Mouse (Mus musculus): Measurements from ENCODE around the gene Syt2. TPM values are rescaled to one million over a fixed set of nuclear protein-coding genes. Genes with fewer than 3 reads are reported as not detected.

The Syt2 gene
- polyA plus RNA-seq, 1 experiment from 2014 or later: 4.1 TPM

GRCm38 (mm10) chr1:134703232-134703631 lies 56.8 kb downstream of the Syt2 start:
- no peak overlapping the region for H3K4me2 ChIP-seq (ENCODE audit: low read length)
- no peak overlapping the region for H3K9ac ChIP-seq (ENCODE audit: low read depth, low read length)
- no peaks in the 10 kb centered on the region for H3K36me3 ChIP-seq (ENCODE audit: control insufficient read depth, insufficient read depth, low read length)
- no peak overlapping the region for H3K27ac ChIP-seq (ENCODE audit: low read length)
- H3K27me3 ChIP-seq (ENCODE audit: control insufficient read depth, insufficient read depth, low read depth, low read length): peaks cover 5% of the 10 kb centered on the region; the same call in 1 of the 2 replicates
- H3K9me3 ChIP-seq (replicated peaks; ENCODE audit: control insufficient read depth, low read length, poor library complexity, severe bottlenecking): no peaks in the 10 kb centered on the region
- H3K4me3 ChIP-seq (ENCODE audit: low read depth, low read length): no peak overlapping the region
- no peak for ATAC-seq
- 100% methylated on average over 2 of the region's 2 CpGs for WGBS
- peaks cover 4% of the 10 kb centered on the region; the same call in 1 of the 2 replicates for H3K4me1 ChIP-seq (ENCODE audit: control insufficient read depth, insufficient read depth, low read length)

DNA sequence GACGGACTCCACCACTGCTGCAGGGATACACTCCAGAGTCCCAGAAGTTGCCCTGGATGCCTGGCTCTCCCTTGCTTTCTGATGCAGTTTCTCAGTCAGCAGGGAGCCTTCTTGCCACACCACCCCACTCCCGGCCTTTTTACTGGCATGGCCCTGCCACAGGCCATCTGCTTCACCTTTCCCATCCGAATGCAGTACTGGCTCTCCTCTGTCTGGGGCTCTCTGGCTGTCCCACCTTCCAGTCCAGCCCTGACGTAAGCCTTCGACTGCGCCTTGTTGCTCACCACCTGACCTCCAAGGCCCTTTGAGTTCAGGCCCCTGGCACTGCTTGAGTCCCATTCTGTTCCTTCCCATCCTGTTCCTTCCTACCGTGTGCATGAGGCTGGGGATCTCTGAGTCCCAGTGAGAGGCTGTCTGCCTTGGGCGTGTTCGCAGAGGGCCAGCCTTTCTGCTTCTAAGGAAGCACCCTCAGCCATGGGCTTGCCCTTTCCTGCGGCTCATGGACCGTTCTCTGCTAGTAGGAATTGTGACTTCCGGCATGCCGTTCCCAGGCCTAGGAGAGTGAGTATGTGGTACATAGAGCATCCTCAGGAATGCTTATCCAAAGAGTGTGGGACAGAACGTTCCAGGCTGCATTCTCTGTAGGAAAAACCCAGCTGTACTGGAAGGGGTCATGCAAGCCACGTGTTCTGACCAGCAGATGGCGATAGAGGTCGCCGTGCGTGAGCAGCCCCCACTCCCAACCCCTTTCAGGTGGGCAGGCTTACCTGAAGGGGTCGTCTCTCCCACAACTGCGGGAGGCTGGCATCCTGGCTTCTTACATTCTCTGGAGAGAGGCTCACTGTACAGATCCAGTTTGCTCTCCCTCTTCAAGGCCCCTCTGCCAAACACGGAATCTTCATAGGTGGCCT lies 58.2 kb downstream of the Syt2 start:
- peaks cover 15% of the 10 kb centered on the region for H3K4me1 ChIP-seq (ENCODE audit: control insufficient read depth, insufficient read depth, low read length)
- no peaks in the 10 kb centered on the region for H3K9me3 ChIP-seq (replicated peaks; ENCODE audit: control insufficient read depth, low read length, poor library complexity, severe bottlenecking)
- peaks cover 5% of the 10 kb centered on the region; the same call in 1 of the 2 replicates for H3K27me3 ChIP-seq (ENCODE audit: control insufficient read depth, insufficient read depth, low read depth, low read length)
- no peak for ATAC-seq
- 36% methylated on average over 22 of the region's 22 CpGs for WGBS
- H3K27ac ChIP-seq (ENCODE audit: low read length): no peak overlapping the region
- no peak overlapping the region for H3K4me3 ChIP-seq (ENCODE audit: low read depth, low read length)
- no peak overlapping the region for H3K4me2 ChIP-seq (ENCODE audit: low read length)
- no peaks in the 10 kb centered on the region for H3K36me3 ChIP-seq (ENCODE audit: control insufficient read depth, insufficient read depth, low read length)
- H3K9ac ChIP-seq (ENCODE audit: low read depth, low read length): no peak overlapping the region

GRCm38 (mm10) chr1:134706549-134706948 lies 60.1 kb downstream of the Syt2 start:
- ATAC-seq: no peak
- peaks cover 8% of the 10 kb centered on the region; the same call in 1 of the 2 replicates for H3K27me3 ChIP-seq (ENCODE audit: control insufficient read depth, insufficient read depth, low read depth, low read length)

GRCm38 (mm10) chr1:134707516-134707915 lies 61.0 kb downstream of the Syt2 start:
- no peak overlapping the region for H3K4me2 ChIP-seq (ENCODE audit: low read length)
- H3K36me3 ChIP-seq (ENCODE audit: control insufficient read depth, insufficient read depth, low read length): no peaks in the 10 kb centered on the region
- ATAC-seq: no peak
- no peak overlapping the region for H3K4me3 ChIP-seq (ENCODE audit: low read depth, low read length)
- no peak overlapping the region for H3K9ac ChIP-seq (ENCODE audit: low read depth, low read length)
- no peaks in the 10 kb centered on the region for H3K9me3 ChIP-seq (replicated peaks; ENCODE audit: control insufficient read depth, low read length, poor library complexity, severe bottlenecking)
- peaks cover 8% of the 10 kb centered on the region; the same call in 1 of the 2 replicates for H3K27me3 ChIP-seq (ENCODE audit: control insufficient read depth, insufficient read depth, low read depth, low read length)
- H3K27ac ChIP-seq (ENCODE audit: low read length): no peak overlapping the region
- WGBS: 76% methylated on average over 3 of the region's 3 CpGs
- H3K4me1 ChIP-seq (ENCODE audit: control insufficient read depth, insufficient read depth, low read length): peaks cover 13% of the 10 kb centered on the region

More at GRCm38 (mm10) chr1:134706549-134706948, 60.1 kb downstream of the Syt2 start:
- no peaks in the 10 kb centered on the region for H3K36me3 ChIP-seq (ENCODE audit: control insufficient read depth, insufficient read depth, low read length)
- WGBS: 47% methylated on average over 2 of the region's 2 CpGs
- H3K9me3 ChIP-seq (replicated peaks; ENCODE audit: control insufficient read depth, low read length, poor library complexity, severe bottlenecking): no peaks in the 10 kb centered on the region
- H3K4me1 ChIP-seq (ENCODE audit: control insufficient read depth, insufficient read depth, low read length): peaks cover 13% of the 10 kb centered on the region
- no peak overlapping the region for H3K4me2 ChIP-seq (ENCODE audit: low read length)
- H3K9ac ChIP-seq (ENCODE audit: low read depth, low read length): no peak overlapping the region
- H3K4me3 ChIP-seq (ENCODE audit: low read depth, low read length): no peak overlapping the region
- H3K27ac ChIP-seq (ENCODE audit: low read length): no peak overlapping the region

- Histone ChIP-seq H3K4me2 (ENCODE audit: low read length) (peak overlapping the region; percentile 98), H3K9ac (ENCODE audit: low read depth, low read length) (no peak overlapping the region), H3K9me3 (replicated peaks; ENCODE audit: control insufficient read depth, low read length, poor library complexity, severe bottlenecking) (no peaks in the 10 kb centered on the region), H3K4me1 (ENCODE audit: control insufficient read depth, insufficient read depth, low read length) (peaks cover 13% of the 10 kb centered on the region), H3K27ac (ENCODE audit: low read length) (no peak overlapping the region), H3K27me3 (ENCODE audit: control insufficient read depth, insufficient read depth, low read depth, low read length) (peaks cover 8% of the 10 kb centered on the region; the same call in 1 of the 2 replicates), H3K4me3 (ENCODE audit: low read depth, low read length) (peak overlapping the region; percentile 64), H3K36me3 (ENCODE audit: control insufficient read depth, insufficient read depth, low read length) (no peaks in the 10 kb centered on the region)
- ATAC-seq: peak; percentile 19
- WGBS: 11% methylated on average over 8 of the region's 8 CpGs
Measured at GRCm38 (mm10) chr1:134708274-134708673, 61.8 kb downstream of the Syt2 start.

DNA sequence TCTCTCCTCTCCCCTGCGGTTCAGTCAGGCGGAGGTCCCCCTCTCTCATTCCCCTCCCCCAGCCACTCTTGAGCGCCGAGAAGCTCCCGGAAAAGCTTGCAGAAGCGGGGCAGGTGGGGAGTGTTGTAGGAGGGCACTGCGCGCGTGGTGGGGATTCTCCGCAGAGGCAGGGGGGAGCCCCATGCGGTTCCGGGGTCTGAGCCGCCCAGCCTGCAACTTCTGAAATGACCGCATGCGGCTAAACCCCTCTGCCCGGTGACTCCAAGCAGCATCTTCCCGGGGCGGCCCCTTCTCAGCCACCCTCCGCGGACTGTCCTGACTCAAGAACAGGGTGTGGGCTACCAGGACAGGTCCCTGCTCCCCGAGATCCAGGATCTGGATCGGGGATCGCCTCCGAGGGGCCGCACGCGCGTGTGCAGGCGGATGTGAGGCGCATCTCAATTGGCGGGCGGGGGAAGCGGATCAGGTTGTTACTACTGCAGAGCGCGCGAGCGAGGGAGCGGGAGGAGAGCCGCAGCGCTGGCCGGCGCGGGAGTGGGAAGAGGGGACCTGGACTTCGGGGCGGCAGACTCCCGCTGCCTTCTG lies 62.4 kb downstream of the Syt2 start:
- WGBS: under 1% methylated on average over 45 of the region's 46 CpGs
- no peak overlapping the region for H3K27ac ChIP-seq (ENCODE audit: low read length)
- H3K36me3 ChIP-seq (ENCODE audit: control insufficient read depth, insufficient read depth, low read length): no peaks in the 10 kb centered on the region
- ATAC-seq: peak; percentile 55
- peak overlapping the region; percentile 75 for H3K9ac ChIP-seq (ENCODE audit: low read depth, low read length)
- H3K4me1 ChIP-seq (ENCODE audit: control insufficient read depth, insufficient read depth, low read length): peaks cover 13% of the 10 kb centered on the region
- peak overlapping the region; percentile 98 for H3K4me2 ChIP-seq (ENCODE audit: low read length)
- H3K9me3 ChIP-seq (replicated peaks; ENCODE audit: control insufficient read depth, low read length, poor library complexity, severe bottlenecking): no peaks in the 10 kb centered on the region
- peak overlapping the region; percentile 64 for H3K4me3 ChIP-seq (ENCODE audit: low read depth, low read length)
- H3K27me3 ChIP-seq (ENCODE audit: control insufficient read depth, insufficient read depth, low read depth, low read length): peaks cover 8% of the 10 kb centered on the region; the same call in 1 of the 2 replicates

DNA sequence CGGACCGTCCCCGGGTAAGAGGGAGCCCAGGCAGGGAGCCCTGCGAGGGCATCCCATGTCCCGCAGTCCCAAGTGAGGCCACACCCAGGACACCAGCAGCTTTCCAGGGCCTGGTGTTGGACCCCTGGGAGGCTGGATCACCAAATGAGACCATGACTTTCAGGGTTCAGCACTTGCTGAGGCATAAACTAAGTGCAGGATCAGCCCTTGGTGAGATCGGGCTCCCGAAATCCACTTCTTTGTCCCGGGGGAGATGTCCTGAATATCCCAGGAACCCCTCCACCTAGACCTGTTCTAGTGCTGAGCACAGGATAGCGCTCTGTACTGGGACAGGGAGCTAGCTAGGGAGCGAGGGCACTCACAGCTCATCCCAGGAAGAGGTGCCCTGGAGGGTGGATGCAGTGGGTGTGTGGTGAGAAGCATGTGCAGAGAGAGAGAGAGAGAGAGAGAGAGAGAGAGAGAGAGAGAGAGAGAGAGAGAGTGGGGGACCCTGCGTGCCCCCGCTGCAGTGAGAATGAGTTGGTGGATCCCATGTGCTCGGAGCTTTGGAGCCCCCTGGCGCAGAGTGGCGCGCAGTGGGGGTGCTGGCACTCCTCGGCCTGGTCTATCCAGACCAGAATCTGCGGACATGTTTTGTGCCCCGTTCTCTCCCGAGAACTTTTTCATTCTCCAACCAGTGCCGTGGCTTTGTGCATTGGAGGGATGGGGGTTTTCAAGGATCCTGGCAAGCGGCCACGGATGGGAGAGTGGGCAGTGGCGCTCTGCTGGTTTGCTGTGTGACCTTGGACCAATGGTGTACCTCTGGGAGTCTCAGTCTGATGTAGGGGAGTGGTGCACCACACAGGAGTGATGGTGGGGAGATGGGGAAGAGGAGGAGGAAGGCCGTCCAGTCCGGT lies 63.2 kb downstream of the Syt2 start:
- peaks cover 8% of the 10 kb centered on the region; the same call in 1 of the 2 replicates for H3K27me3 ChIP-seq (ENCODE audit: control insufficient read depth, insufficient read depth, low read depth, low read length)
- H3K4me2 ChIP-seq (ENCODE audit: low read length): peak overlapping the region; percentile 98
- no peaks in the 10 kb centered on the region for H3K36me3 ChIP-seq (ENCODE audit: control insufficient read depth, insufficient read depth, low read length)
- peak overlapping the region; percentile 75 for H3K9ac ChIP-seq (ENCODE audit: low read depth, low read length)
- 9% methylated on average over 26 of the region's 26 CpGs for WGBS
- no peak; the same call in 1 of the 2 replicates for ATAC-seq
- peak overlapping the region; percentile 64 for H3K4me3 ChIP-seq (ENCODE audit: low read depth, low read length)
- H3K4me1 ChIP-seq (ENCODE audit: control insufficient read depth, insufficient read depth, low read length): peaks cover 13% of the 10 kb centered on the region
- no peak overlapping the region for H3K27ac ChIP-seq (ENCODE audit: low read length)
- no peaks in the 10 kb centered on the region for H3K9me3 ChIP-seq (replicated peaks; ENCODE audit: control insufficient read depth, low read length, poor library complexity, severe bottlenecking)

DNA sequence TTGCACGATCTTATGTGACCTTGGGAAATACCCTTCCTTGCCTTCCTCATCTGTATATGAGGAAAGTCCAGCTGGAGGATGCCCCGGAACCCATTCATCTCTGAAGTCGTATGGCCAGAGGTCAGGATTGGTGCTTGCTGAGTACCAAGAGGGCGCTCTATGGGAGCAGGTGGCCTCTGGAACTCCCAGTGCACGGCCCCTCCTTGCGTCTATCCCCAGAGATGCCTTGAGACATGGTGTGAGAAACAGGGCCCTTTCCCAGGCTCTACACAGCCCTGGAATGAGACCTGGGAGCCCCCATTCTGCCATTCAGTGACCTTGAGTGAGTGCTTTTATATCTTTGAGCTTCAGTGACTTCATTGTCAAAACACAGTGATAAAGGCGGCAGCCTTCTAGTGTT lies 64.6 kb downstream of the Syt2 start:
- H3K27ac ChIP-seq (ENCODE audit: low read length): no peak overlapping the region
- H3K27me3 ChIP-seq (ENCODE audit: control insufficient read depth, insufficient read depth, low read depth, low read length): peaks cover 8% of the 10 kb centered on the region; the same call in 1 of the 2 replicates
- no peak overlapping the region for H3K4me3 ChIP-seq (ENCODE audit: low read depth, low read length)
- no peaks in the 10 kb centered on the region for H3K36me3 ChIP-seq (ENCODE audit: control insufficient read depth, insufficient read depth, low read length)
- H3K4me2 ChIP-seq (ENCODE audit: low read length): no peak overlapping the region
- WGBS: 30% methylated on average over 7 of the region's 7 CpGs
- no peak for ATAC-seq
- H3K4me1 ChIP-seq (ENCODE audit: control insufficient read depth, insufficient read depth, low read length): peaks cover 13% of the 10 kb centered on the region
- H3K9me3 ChIP-seq (replicated peaks; ENCODE audit: control insufficient read depth, low read length, poor library complexity, severe bottlenecking): no peaks in the 10 kb centered on the region
- no peak overlapping the region for H3K9ac ChIP-seq (ENCODE audit: low read depth, low read length)
